Mouse (Mus musculus): ENCODE results near the gene Atxn7l3.

DNA sequence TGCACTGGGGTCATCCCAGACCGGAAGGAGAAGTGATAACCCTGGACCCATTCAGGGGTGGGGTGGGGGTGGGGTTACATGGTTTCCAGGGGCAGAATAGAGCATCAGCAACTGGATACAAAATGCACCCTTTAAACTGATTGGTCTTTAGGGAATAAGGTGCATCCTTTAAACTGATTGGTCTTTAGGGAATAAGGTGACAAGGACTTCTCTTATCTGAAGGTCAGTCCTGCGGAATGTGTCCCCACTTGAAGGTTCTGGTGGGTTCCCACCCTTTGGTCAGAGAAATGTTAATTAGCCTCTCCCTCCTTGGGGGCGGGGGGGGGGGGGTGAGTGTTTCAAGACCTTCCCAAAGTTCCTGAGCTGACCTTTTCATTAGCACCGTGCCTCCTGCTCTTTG, 35.4 kb upstream of the Atxn7l3 start:
- TF ChIP-seq GATA1 (IDR thresholded peaks at IDR 0.05; ENCODE audit: borderline replicate concordance, low read length), result no peak
- TF ChIP-seq FLI1 (IDR thresholded peaks at IDR 0.05; ENCODE audit: low read length), result no peak

All from megakaryocyte, embryonic 14.5 days (primary cell).